Mouse (Mus musculus): Measurements from ENCODE around the gene Naxd.

DNA sequence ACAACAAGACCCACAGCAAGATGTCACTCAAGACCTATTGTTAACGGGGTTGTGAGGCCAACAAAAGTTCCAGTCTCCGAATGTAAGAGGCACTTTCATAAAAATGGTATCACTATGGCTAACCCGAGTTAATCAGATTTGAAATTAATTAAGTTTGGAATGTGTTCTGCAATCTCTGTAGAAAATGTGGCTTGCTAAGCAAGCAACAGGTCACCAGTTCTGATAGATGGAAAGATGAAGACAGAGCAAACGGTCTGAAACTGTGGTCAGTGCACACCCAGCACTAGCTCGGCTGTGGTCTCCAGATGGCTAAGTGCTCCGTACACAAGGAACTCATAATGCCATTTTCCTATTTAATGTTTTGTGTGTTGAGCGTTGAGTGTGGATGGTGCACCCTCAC, 26.6 kb upstream of the Naxd start:
- no peak for TF ChIP-seq CTCF (IDR thresholded peaks at IDR 0.05)
- TF ChIP-seq POLR2A (IDR thresholded peaks at IDR 0.05; ENCODE audit: insufficient read depth, low read depth, low read length), result no peak
- no peak for TF ChIP-seq EP300 (IDR thresholded peaks at IDR 0.05; ENCODE audit: insufficient read depth, low read depth, low read length)
